Mouse (Mus musculus): ENCODE data around the gene Atg3.

- TF ChIP-seq POLR2A (IDR thresholded peaks at IDR 0.05; ENCODE audit: extremely low read depth, insufficient read depth, low read length) (no peak), CTCF (IDR thresholded peaks at IDR 0.05; ENCODE audit: extremely low read depth, insufficient read depth, low read length) (no peak)
These were observed 64.2 kb downstream of the Atg3 start for GRCm38 (mm10) chr16:45222771-45223170.

All from cortical plate, adult 2 months (tissue).